Mouse (Mus musculus) megakaryocyte, embryonic 14.5 days (primary cell): ENCODE measurements around the gene Dctn3.

Experiments
- FLI1 ChIP-seq: IDR thresholded peaks from 2 replicates; pipeline ENCODE4 v1.6.1; 2012; ENCODE audit warnings: low read length, inconsistent platforms, mixed read lengths
- GATA1 ChIP-seq: IDR thresholded peaks from 3 replicates; pipeline ENCODE4 v1.6.1; 2012; ENCODE audit warnings: mixed read lengths, low read length, inconsistent platforms, borderline replicate concordance

DNA sequence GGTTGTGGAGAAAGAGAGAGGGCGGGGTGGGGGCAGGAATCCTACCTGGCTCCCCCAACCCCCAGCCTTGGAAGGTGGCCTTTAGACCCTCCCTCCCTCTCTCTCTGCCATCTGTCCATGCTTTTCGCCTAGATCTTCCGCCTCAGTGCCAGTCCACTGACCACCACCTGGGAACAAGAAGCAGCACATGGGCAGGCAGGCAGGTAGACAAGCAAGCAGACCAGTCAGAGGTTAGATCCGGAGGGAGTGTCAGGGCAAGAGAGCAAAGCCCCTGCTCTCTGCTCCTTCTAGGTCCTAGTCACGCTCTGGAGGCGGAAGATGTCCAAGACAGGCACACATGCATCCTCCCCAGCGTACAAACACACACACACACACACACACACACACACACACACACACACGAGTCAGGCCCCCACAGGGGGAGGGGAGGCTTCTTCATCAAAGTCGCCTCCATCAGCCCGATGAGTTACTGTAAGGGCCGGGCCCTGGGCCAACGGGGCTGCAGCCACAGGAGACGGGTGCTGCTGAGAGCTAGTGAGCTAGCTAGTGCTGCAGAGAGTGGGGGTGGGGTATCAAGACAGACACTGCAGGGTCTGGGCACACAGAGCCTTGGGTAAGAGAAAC, 45.9 kb downstream of the Dctn3 start:
- TF ChIP-seq GATA1 (no peak), FLI1 (no peak)
